Mouse (Mus musculus): ENCODE data around the gene Dip2b.
"Not testable (repeated sequence)": the region's sequence is repeated elsewhere in the genome, so short reads cannot be mapped to it uniquely, and the experiment has no call there.

Dip2b gene

DNA sequence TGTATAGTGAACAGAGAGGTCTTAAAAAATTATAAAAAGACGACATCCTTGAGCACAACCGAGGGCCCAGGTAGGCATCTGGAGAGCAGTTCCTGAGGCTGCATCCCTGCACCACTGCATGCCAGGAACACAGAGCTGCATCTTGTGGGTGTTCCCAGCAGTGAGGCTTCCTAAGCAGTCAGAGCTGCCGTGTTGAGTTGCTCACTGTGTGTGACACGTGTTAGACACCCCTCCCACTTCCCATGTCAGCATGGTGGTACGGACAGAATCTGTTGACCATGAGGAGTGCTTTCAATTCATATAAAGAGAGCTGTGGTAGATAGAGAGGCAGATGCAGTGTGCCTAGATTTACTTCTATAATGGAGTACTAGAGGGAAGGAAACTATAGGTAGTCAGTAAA, 218.8 kb downstream of the Dip2b start:
- no peak for DNase-seq (ENCODE audit: low spot score in 2 of 2)

DNA sequence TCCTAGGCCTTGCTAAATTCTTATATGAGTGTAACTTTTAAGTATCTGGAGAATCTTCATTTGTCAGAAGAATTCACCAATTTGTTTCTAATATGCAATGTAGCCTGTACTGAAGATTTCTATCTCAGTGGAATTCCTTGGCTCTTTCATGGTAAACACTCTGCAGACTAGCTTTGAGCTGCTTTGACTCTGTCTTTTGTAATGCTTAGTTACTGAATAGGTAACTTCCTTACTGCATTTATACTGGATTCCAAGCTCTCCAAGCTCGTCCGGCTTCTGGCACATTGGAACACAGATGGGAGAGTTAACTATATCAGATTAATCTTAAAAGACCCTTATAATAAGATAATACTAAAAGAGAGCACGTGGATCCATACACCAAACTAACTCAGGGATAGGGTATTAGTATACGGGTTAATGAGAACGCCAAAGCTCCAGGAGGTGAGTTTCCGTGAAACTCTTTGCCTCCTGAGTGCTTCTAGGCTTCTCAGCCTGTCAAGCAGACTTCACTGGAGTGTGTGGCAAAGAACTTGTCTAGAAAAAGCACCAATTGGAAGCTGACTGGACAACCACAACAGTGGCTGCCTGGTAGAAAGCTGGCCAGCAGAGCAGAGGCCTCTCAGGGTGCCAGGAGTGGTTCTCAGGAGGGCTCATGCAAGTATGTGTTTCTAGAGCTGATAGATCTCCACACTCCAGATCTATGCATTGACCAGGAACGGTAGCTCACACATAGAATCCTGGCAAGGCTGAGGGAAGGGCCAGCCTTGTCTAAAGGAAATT, 220.4 kb downstream of the Dip2b start:
- DNase-seq (ENCODE audit: low spot score in 2 of 2) = no peak

DNA sequence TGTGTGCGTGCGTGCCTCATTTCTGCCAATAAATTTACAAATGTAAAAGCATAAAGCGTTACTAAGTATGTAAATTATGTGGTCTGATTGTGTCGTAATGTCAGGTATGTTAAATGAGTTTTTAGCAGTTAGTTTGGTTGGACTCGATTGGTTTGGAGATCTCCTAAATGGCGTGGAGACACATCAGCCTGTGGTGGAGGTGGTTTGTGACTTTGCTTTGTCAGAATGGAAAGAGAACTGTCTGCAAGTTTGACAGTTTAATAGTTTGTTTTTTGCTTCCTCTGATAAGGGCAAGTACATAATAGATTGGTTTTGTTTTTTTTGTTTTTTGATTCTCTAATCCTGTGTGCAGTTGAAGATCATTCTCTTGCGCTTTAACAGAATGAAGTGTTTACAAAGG, 221.9 kb downstream of the Dip2b start:
- DNase-seq (ENCODE audit: low spot score in 2 of 2) = not testable (repeated sequence)

DNA sequence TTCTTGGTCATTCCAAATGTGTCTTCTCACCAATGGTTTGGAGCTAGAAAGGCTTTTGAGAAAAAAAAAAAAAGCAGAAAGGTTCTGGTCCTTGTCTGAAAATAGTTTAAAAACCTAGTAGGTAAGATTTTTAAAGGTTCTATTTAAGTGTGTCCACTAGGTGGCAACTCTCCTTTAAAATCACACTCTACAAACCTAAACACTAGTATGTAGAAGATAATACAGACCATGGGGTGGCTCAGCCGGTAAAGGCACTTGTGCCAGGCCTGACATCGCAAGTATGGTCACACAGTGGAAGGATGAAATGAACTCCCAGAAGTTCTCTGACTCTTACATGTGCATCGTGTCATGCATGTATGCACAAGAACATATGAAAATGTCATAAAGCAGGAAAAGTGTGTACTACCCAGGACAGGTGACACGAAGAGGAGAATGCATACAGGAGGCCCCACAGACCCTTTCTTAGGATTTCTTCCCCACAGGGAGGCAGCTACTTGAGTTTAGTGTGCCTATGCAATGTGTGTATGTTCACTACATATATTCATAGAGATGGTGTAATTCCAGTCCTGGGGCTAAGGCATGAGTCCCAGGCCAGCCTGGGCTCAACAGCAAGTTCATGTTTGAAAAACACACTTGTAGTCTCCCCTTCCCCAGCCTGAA, 224.9 kb downstream of the Dip2b start:
- DNase-seq (ENCODE audit: low spot score in 2 of 2) = no peak

DNA sequence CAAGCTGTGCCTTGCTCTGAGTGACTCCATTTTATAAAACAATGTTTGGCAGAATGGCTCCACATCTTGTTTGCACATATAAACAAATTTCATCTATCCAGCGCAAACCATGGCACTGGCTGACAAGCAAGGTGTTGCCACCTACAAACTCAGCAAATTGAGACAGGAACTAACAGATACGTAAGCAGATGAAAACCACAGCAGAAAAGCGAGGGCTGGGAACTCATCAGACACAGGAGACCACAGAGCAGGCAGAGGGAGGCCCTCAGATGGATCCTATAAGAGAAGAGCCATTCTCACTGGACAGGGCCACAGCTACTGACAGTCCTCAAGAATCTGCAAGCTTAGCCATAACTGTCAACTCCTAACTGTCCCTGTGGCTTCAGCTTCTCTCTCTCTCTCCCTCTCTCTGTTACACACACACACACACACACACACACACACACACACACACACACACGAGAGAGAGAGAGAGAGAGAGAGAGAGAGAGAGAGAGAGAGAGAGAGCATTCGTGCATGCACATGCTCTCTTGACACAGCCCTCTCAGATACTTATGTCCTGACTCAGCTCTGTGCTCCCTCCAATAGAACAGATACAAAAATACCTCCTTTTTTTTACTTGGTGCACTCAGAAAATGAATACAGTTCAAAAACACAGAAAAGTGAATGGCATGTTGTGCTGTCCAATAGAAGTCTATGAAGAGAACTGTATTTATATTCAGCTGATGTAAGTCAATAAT, 227.3 kb downstream of the Dip2b start:
- DNase-seq (ENCODE audit: low spot score in 2 of 2) = no peak

DNA sequence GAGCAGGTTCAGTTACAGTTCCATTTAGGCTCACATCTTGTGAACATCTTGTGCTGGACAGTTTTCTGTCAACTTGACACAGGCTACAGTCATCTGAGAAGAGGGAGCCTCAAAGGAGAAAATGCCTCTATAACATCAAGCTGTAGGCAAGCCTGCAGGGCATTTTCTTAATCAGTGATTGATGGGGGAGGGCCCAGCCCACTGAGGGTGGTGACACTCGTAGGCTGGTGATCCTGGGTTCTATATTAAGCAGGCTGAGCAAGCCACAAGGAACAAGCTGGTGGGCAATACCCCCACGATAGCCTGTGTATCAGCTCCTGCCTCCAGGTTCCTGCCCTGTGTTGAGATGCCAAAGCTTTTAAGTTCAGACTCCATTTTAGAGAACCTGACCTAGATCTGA, 230.5 kb downstream of the Dip2b start:
- no peak for DNase-seq (ENCODE audit: low spot score in 2 of 2)
